Mouse (Mus musculus): ENCODE results near the gene Zfp931.
"Not testable (repeated sequence)": the region's sequence is repeated elsewhere in the genome, so short reads cannot be mapped to it uniquely, and the experiment has no call there.

The Zfp931 gene

GRCm38 (mm10) chr2:178078166-178078717 lies at the start of gene Zfp931:
TSS of gene Zfp931 (minus strand) at chr2:178078476.
- DNase-seq: not testable (repeated sequence)

GRCm38 (mm10) chr2:178126041-178126820 lies 48.0 kb upstream of the Zfp931 start:
- DNase-seq: peak in 1 of 2 experiments; percentile 9

- DNase-seq: peak in 1 of 2 experiments; percentile 4
Measured at GRCm38 (mm10) chr2:178125427-178125826, 47.2 kb upstream of the Zfp931 start.

GRCm38 (mm10) chr2:178123466-178123865 lies 45.2 kb upstream of the Zfp931 start:
- peak in 1 of 2 experiments; percentile 15 for DNase-seq

GRCm38 (mm10) chr2:178121946-178122665 lies 43.8 kb upstream of the Zfp931 start:
- peak in 1 of 2 experiments; percentile 30 for DNase-seq

- peak in 1 of 2 experiments; percentile 38 for DNase-seq
Measured at GRCm38 (mm10) chr2:178121375-178121688, 43.1 kb upstream of the Zfp931 start.

- peak; percentile 54 to 63 for DNase-seq
Measured at GRCm38 (mm10) chr2:178120651-178121374, 42.5 kb upstream of the Zfp931 start.

- DNase-seq: peak in 1 of 2 experiments; percentile 51
Measured at GRCm38 (mm10) chr2:178120356-178120645, 42.0 kb upstream of the Zfp931 start.

GRCm38 (mm10) chr2:178119561-178120355 lies 41.5 kb upstream of the Zfp931 start:
- peak; percentile 48 to 70 for DNase-seq

GRCm38 (mm10) chr2:178118801-178119560 lies 40.7 kb upstream of the Zfp931 start, which contains the start of gene Phactr3:
TSS of gene Phactr3 (plus strand) at chr2:178118975.
- DNase-seq: peak; percentile 64 to 71

GRCm38 (mm10) chr2:178117946-178118345 lies 39.7 kb upstream of the Zfp931 start:
- DNase-seq: peak; percentile 78 to 79

- DNase-seq: peak; percentile 82 to 88
Measured at GRCm38 (mm10) chr2:178101957-178102356, 23.7 kb upstream of the Zfp931 start.

- DNase-seq: peak; percentile 77 to 87
Measured at GRCm38 (mm10) chr2:178098021-178098420, 19.7 kb upstream of the Zfp931 start.

GRCm38 (mm10) chr2:178089586-178089985 lies 11.3 kb upstream of the Zfp931 start:
- no peak for DNase-seq

GRCm38 (mm10) chr2:178058195-178058594 lies 20.1 kb downstream of the Zfp931 start:
- DNase-seq: peak; percentile 25 to 51

GRCm38 (mm10) chr2:178027601-178028000 lies 50.7 kb downstream of the Zfp931 start:
- DNase-seq: not testable (repeated sequence)

- not testable (repeated sequence) for DNase-seq
Measured at GRCm38 (mm10) chr2:178023861-178024260, 54.4 kb downstream of the Zfp931 start.

- peak; percentile 31 to 59 for DNase-seq
Measured at GRCm38 (mm10) chr2:178023011-178023611, 55.2 kb downstream of the Zfp931 start, which contains the start of gene Zfp971. TSS of gene Zfp971 (plus strand) at chr2:178023284.

GRCm38 (mm10) chr2:178020773-178021172 lies 57.5 kb downstream of the Zfp931 start:
- DNase-seq: not testable (repeated sequence)

- not testable (repeated sequence) for DNase-seq
Measured at GRCm38 (mm10) chr2:178019486-178019885, 58.8 kb downstream of the Zfp931 start.

All from cerebellum, postnatal 36 days (tissue).